Mouse (Mus musculus) kidney, postnatal 0 days (tissue): ENCODE measurements at regions not wholly inside any gene's neighbourhood (a gene's known extent, or its start where the extent isn't known, plus 50 kb on each side); places are given as distances from the start of the nearest gene placed in this dataset.

Experiments used
- ATAC-seq: fragments of 200-750 bp; cut with Nextera tagmentation; replicated peaks from 2 replicates; pipeline ENCODE4 v1.8.0; 2017; ENCODE audit warnings: low read depth, moderate number of reproducible peaks, moderate TSS enrichment, moderate library complexity; ENCODE audit not compliant: low FRiP score
- DNase-seq: peaks from one replicate; pipeline ENCODE4 v3.0.0-alpha.2; 2016; ENCODE audit warnings: low spot score
- H3K27ac ChIP-seq: fragments of 300-500 bp; sonication (generic); 2 replicates; pipeline ENCODE4 v1.5.1; 2014; ENCODE audit warnings: mild to moderate bottlenecking
- H3K27me3 ChIP-seq: fragments of 300-500 bp; sonication (generic); 2 replicates; pipeline ENCODE4 v1.6.1; 2014; ENCODE audit warnings: low read length, mixed read lengths; ENCODE audit not compliant: insufficient read depth
- H3K36me3 ChIP-seq: fragments of 300-500 bp; sonication (generic); 2 replicates; pipeline ENCODE4 v1.6.1; 2014; ENCODE audit warnings: low read length, mixed read lengths; ENCODE audit not compliant: insufficient read depth
- H3K4me1 ChIP-seq: fragments of 300-500 bp; sonication (generic); replicated peaks from 2 replicates; pipeline ENCODE4 v1.6.1; 2014; ENCODE audit warnings: antibody characterized with exemption, low read length, mixed read lengths; ENCODE audit not compliant: insufficient read depth
- H3K4me2 ChIP-seq: fragments of 300-500 bp; sonication (generic); 2 replicates; pipeline ENCODE4 v1.6.1; 2014; ENCODE audit warnings: mild to moderate bottlenecking, low read length, moderate library complexity, mixed read lengths
- H3K4me3 ChIP-seq: fragments of 300-500 bp; sonication (generic); replicated peaks from 2 replicates; pipeline ENCODE4 v1.5.1; 2014; ENCODE audit warnings: low read depth, low read length
- H3K9ac ChIP-seq: fragments of 300-500 bp; sonication (generic); 2 replicates; pipeline ENCODE4 v1.6.1; 2014; ENCODE audit warnings: low read depth, low read length
- H3K9me3 ChIP-seq: fragments of 300-500 bp; sonication (generic); replicated peaks from 2 replicates; pipeline ENCODE4 v1.6.1; 2016; ENCODE audit warnings: low read length, inconsistent platforms, mixed read lengths
- CTCF ChIP-seq: IDR thresholded peaks from 2 replicates; pipeline ENCODE4 v1.5.1; 2016; ENCODE audit warnings: antibody characterized with exemption, low read depth, mild to moderate bottlenecking, moderate library complexity
- WGBS: fragments of 180-500 bp; shearing (Covaris S2); extraction: QIAGEN DNeasy Blood & Tissue Kit; methylation state at CpG from one replicate; pipeline ENCODE4 v1.1.7; 2014; 5-methylcytosine and 5-hydroxymethylcytosine counted together

DNA sequence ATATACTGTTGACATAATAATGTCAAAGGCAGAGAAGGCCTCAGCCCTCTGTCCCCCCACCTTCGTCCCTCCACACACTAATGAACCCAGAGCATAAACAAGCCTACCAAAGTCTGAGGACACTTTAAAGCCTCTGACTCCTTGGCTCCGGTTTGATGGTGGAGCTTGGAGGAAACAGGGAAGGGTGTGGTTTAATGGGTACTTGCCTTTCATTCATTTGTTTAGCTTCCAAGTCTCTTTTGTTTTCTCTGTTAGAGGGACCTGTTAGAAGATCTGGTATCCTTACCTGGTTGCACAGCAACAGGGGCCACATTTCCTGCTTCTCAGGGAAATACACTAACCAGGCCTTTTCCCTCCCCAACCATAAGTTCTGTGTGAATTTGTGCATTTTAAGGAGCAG lies 168.9 kb upstream of the Etaa1 start:
- WGBS = 28% methylated on average over 2 of the region's 2 CpGs
- no peaks in the 10 kb centered on the region for H3K36me3 ChIP-seq

DNA sequence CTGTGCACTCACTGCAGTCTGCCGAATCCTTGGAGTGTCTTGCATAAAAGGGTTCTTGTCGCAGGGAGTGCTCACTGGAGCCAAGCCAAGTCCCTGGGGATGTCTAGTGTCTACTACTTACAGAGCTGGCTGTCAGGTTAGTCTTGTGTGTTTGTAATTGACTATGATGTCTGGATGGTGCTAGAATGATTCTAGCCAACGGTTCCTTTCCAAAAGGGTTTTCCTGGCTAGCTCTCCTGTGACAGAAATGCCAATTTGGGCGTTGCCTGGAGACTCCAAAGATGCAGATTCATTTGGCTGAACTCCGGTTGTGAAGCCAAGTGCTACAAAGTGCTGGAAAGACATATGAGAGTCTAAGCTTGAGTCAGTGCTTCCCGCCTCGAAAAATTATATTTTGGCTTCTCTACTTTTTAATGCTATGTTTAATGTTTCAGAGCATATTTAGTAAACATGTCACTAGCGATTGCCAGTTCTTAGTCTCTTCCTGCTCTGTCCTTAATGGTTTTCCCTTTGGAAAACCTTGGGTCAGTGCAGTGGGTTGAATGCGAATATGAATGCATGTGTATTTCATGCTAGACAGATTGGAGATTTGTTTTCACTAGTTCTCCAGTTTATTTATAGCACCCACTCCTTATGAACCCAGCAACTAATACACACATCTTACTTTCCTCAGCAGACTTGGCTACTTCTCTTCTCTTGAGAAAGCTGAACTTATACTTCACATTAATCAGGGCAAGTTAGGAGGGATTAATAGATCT lies 162.2 kb upstream of the Etaa1 start:
- ATAC-seq = no peak
- H3K4me1 ChIP-seq = no peaks in the 10 kb centered on the region
- H3K4me2 ChIP-seq = no peak overlapping the region
- no peak overlapping the region for H3K9ac ChIP-seq
- no peak for TF ChIP-seq CTCF
- no peaks in the 10 kb centered on the region for H3K9me3 ChIP-seq
- no peak overlapping the region for H3K27ac ChIP-seq
- H3K4me3 ChIP-seq = no peak overlapping the region
- H3K27me3 ChIP-seq = no peaks in the 10 kb centered on the region
- DNase-seq = no peak
- no peaks in the 10 kb centered on the region for H3K36me3 ChIP-seq
- 76% methylated on average over 9 of the region's 9 CpGs for whole genome bisulfite sequencing

More for the DNA sequence above, 168.9 kb upstream of the Etaa1 start:
- H3K4me2 ChIP-seq = no peak overlapping the region
- TF ChIP-seq CTCF = no peak
- no peaks in the 10 kb centered on the region for H3K27me3 ChIP-seq
- H3K9ac ChIP-seq = no peak overlapping the region
- H3K27ac ChIP-seq = no peak overlapping the region
- no peak for ATAC-seq
- no peaks in the 10 kb centered on the region for H3K4me1 ChIP-seq
- H3K4me3 ChIP-seq = no peak overlapping the region
- no peak for DNase-seq
- no peaks in the 10 kb centered on the region for H3K9me3 ChIP-seq

DNA sequence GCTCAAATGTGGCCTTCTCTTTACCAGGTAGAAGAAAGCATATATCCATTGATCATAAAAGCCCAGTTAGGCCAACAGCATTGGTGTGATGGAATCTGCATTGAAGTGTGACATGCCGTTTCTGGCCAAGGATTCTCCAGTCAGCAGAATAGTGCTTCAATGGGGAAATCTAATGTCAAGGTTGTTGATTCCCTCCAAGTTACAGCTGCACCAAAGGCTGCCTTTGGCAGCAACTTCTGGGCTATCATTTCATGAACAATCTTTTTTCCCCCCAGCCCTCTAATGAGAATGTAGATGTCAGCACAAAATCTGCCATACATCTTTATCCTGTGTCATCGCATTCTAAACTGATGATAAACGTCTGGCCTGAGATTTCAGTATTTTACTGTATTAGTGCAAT lies 149.2 kb upstream of the Etaa1 start:
- no peaks in the 10 kb centered on the region for H3K9me3 ChIP-seq
- TF ChIP-seq CTCF = no peak
- no peaks in the 10 kb centered on the region for H3K4me1 ChIP-seq
- DNase-seq = no peak
- no peaks in the 10 kb centered on the region for H3K27me3 ChIP-seq
- H3K9ac ChIP-seq = no peak overlapping the region
- 69% methylated on average over 3 of the region's 3 CpGs for WGBS
- no peak overlapping the region for H3K4me2 ChIP-seq
- H3K27ac ChIP-seq = no peak overlapping the region
- no peak for ATAC-seq
- H3K4me3 ChIP-seq = no peak overlapping the region
- no peaks in the 10 kb centered on the region for H3K36me3 ChIP-seq

DNA sequence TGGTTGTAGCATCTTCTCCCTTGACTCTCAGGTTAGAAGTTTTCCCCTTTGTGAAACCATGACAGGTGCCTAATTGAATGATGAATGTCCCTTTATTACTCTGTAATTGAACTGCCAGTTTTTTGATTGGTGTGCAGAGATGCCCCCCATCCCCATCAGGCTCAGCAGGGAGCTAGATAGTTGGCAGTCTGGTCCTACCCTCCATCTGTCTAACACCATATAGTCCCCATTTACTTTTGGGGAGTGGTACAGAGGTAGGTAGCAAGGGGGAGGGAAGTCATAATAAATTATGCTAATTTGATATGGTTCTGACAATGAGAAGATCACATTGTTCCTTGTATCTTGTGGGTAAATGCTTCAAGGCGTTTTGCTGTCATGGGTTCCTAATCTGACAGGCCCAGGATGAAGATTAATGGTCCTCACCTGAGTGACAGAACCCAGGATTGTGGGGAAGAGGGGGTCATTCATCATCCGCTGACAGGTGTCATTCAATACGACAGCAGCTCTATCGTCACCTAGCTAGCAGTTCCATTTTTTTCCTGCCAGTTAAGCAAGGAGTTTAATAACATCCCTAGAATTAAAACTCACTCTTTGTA lies 122.3 kb upstream of the Etaa1 start:
- ATAC-seq (no peak), DNase-seq (no peak)
- Histone ChIP-seq H3K9ac (no peak overlapping the region), H3K9me3 (no peaks in the 10 kb centered on the region), H3K4me2 (no peak overlapping the region), H3K27me3 (no peaks in the 10 kb centered on the region), H3K27ac (no peak overlapping the region), H3K4me3 (no peak overlapping the region), H3K4me1 (no peaks in the 10 kb centered on the region), H3K36me3 (no peaks in the 10 kb centered on the region)
- TF ChIP-seq CTCF = no peak
- WGBS = 69% methylated on average over 4 of the region's 4 CpGs

DNA sequence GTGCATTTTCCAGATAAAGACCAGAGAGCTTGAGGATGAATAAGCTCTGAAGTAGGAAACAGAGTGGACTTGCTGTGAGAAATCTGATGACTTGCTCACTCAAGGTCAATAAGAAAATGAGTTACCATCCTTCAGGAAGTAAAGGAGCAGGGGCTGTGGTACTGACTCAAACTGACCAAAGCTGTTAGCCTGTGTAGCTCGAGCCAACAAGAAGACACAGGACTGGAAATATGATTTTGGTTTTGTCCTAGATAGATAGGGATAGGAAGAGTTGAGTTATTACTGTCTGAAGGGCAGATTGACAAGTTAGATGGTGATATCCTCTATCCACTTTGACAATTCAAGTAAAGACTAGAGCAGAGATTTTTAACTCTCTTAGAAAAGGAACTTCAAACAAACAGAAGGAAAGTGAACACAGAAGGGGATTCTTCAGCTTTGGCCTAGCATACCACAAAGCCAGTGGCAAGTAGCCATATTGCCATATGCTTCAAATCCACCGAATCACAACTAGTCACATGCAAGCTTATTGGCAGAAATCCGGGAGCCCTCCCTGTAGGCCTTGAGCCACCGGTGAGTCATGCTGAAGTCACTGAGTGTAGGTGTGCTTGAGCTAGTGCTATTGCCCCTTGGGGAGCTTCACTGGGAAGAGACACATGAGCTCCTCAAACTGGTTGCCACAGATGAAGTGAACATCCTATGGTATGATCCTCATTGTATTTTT lies 117.1 kb upstream of the Etaa1 start:
- no peaks in the 10 kb centered on the region for H3K27me3 ChIP-seq
- no peak overlapping the region for H3K4me3 ChIP-seq
- H3K4me1 ChIP-seq = no peaks in the 10 kb centered on the region
- no peak for ATAC-seq
- 79% methylated on average over 4 of the region's 4 CpGs for WGBS
- no peak overlapping the region for H3K4me2 ChIP-seq
- H3K9me3 ChIP-seq = no peaks in the 10 kb centered on the region
- H3K27ac ChIP-seq = no peak overlapping the region
- no peak for TF ChIP-seq CTCF
- DNase-seq = peak; percentile 33
- H3K9ac ChIP-seq = no peak overlapping the region
- no peaks in the 10 kb centered on the region for H3K36me3 ChIP-seq

DNA sequence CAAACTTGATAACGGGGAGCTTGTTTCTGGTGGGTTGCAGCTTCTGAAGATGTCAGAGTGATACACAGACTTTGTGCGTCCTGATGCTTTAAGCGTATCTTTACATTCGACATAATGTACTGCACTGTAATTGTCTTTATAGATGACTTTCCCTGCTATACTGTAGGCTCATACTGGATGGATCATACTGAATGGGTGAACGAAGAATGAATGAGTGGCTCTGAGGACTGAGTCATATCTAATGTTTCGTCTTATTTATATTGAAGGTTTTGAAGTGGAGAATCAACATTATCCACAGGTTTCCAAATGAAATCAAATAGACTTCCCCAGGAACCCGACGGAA lies 116.3 kb upstream of the Etaa1 start:
- no peak for ATAC-seq
- DNase-seq = no peak
- 63% methylated on average over 8 of the region's 8 CpGs for WGBS
- H3K4me3 ChIP-seq = no peak overlapping the region
- H3K27me3 ChIP-seq = no peaks in the 10 kb centered on the region
- H3K4me1 ChIP-seq = no peaks in the 10 kb centered on the region
- H3K9me3 ChIP-seq = no peaks in the 10 kb centered on the region
- no peak overlapping the region for H3K27ac ChIP-seq
- no peaks in the 10 kb centered on the region for H3K36me3 ChIP-seq
- TF ChIP-seq CTCF = no peak
- H3K4me2 ChIP-seq = no peak overlapping the region
- H3K9ac ChIP-seq = no peak overlapping the region
